Mouse (Mus musculus): ENCODE data around the gene Bbof1. TPM values are rescaled to one million over a fixed set of nuclear protein-coding genes. Genes with fewer than 3 reads are reported as not detected.

Bbof1 gene
- polyA plus RNA-seq, 1 experiment from 2014 or later: 2.1 TPM

- Histone ChIP-seq H3K36me3 (0 out of 2 replicates have a peak, but pooled peaks cover 11% of the 10 kb centered on the region), H3K9ac (replicated peaks) (no peak overlapping the region), H3K4me1 (replicated peaks) (no peaks in the 10 kb centered on the region), H3K27me3 (no peaks in the 10 kb centered on the region), H3K9me3 (no peaks in the 10 kb centered on the region), H3K4me2 (no peak overlapping the region), H3K27ac (no peak overlapping the region), H3K4me3 (replicated peaks) (no peak overlapping the region)
- ATAC-seq (ENCODE audit: insufficient number of reproducible peaks, insufficient read depth, low FRiP score, low TSS enrichment, low read depth): no peak
- 91% methylated on average over 7 of the region's 7 CpGs for WGBS
Observed at GRCm38 (mm10) chr12:84478937-84479336, 70.1 kb downstream of the Bbof1 start.

- Histone ChIP-seq H3K9me3 (no peaks in the 10 kb centered on the region), H3K9ac (replicated peaks) (no peak overlapping the region), H3K27ac (no peak overlapping the region), H3K36me3 (0 out of 2 replicates have a peak, but pooled peaks cover 9% of the 10 kb centered on the region), H3K4me2 (no peak overlapping the region), H3K4me1 (replicated peaks) (no peaks in the 10 kb centered on the region), H3K27me3 (no peaks in the 10 kb centered on the region), H3K4me3 (replicated peaks) (no peak overlapping the region)
- WGBS: 74% methylated on average over 2 of the region's 2 CpGs
- ATAC-seq (ENCODE audit: insufficient number of reproducible peaks, insufficient read depth, low FRiP score, low TSS enrichment, low read depth): no peak
Observed at GRCm38 (mm10) chr12:84481251-84481650, 72.4 kb downstream of the Bbof1 start.

DNA sequence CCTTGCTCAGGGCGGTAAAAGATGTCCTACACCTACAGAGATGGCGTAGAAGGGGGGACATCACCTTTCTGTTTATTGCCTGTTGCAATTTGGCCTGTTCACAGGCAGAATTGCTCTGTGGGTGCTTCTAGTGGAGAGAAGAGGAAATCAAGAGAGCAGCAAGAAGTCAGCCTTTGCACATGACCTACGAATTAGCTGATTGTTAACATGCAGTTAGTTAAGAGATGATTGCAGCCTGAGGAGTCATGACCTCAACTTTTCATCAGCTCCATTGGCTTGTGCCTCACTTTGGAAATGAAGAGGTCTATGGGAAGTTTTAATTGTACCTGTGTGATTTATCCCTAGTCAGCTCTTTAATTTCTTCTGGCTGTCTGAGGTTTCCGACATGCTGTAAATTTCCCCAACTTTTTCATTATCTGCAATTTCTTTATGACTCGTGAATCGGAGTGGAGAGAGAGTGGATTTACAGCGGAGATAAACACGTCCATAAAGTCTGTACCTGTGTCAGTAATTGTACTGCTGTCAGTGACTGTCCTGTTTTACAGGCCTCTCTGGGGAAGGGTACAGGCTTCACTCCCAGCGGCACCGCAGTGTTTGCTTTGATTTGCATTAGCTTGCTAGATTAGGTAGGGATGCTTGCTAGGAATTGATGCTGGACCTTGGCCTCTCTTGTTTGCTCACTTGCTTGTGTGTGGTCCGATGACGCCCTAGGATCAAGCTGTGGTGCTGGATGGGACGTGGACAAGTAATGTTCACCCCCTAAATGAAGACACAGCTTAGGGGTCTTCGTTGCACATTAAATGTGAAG lies 74.1 kb downstream of the Bbof1 start:
- Histone ChIP-seq H3K9me3 (no peaks in the 10 kb centered on the region), H3K36me3 (0 out of 2 replicates have a peak, but pooled peaks cover 9% of the 10 kb centered on the region), H3K9ac (replicated peaks) (no peak overlapping the region), H3K27ac (no peak overlapping the region), H3K4me3 (replicated peaks) (no peak overlapping the region), H3K4me2 (no peak overlapping the region), H3K27me3 (no peaks in the 10 kb centered on the region), H3K4me1 (replicated peaks) (peaks cover 9% of the 10 kb centered on the region)
- 49% methylated on average over 14 of the region's 14 CpGs for WGBS
- ATAC-seq (ENCODE audit: insufficient number of reproducible peaks, insufficient read depth, low FRiP score, low TSS enrichment, low read depth): no peak

DNA sequence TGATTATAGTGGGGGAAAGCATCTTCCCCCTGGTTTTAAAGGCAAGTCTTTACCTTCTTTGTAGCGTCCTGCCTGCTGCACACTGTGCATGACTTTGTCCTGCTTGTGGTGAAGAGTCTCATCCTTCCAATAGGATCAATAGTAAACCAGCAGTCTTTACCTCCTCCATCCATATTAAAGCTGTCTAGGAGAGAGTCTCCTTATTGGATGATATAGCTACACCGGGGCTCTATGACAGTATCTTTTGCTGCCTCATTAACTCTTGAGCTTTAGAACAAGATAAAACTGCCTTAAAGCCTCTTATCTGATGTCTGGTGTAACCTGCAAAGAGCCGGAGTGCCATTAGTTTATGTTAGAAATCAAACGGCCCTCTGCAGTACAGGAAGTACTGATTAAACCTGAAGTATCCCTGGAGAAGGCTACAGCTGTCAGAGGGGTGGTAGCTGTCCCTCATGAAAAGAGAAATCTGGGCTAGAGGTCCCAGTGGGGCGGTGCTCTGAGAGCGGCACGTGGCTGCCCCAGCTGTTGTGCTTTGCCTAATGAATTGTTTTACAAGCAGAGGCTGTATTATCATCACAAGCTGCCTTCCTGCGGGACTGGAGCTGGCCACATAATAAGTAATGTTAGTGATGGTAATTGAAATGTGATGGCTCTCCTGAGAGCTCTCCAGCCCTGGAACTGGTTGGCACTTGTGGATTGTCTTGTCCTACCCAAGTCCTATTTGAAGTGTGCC lies 78.6 kb downstream of the Bbof1 start:
- Histone ChIP-seq H3K4me3 (replicated peaks) (no peak overlapping the region), H3K27me3 (no peaks in the 10 kb centered on the region), H3K4me1 (replicated peaks) (peaks cover 10% of the 10 kb centered on the region), H3K9me3 (no peaks in the 10 kb centered on the region), H3K27ac (no peak overlapping the region), H3K4me2 (no peak overlapping the region), H3K9ac (replicated peaks) (no peak overlapping the region), H3K36me3 (no peaks in the 10 kb centered on the region)
- ATAC-seq (ENCODE audit: insufficient number of reproducible peaks, insufficient read depth, low FRiP score, low TSS enrichment, low read depth): no peak
- WGBS: 17% methylated on average over 8 of the region's 8 CpGs

Other genes starting within 250 kb of the Bbof1 start
- 7.0 and 8.6 TPM in 2 replicates for gene Elmsan1, start 190.2 kb upstream of the Bbof1 start, polyA plus RNA-seq (2016; fragmentation: Nextera tagmentation; extraction: Ambion mirVana)
- 13.2 and 13.4 TPM in 2 replicates for gene Ptgr2, start 123.8 kb upstream of the Bbof1 start, polyA plus RNA-seq (2016; fragmentation: Nextera tagmentation; extraction: Ambion mirVana)
- gene Zfp410, start 92.2 kb upstream of the Bbof1 start, polyA plus RNA-seq (2016; fragmentation: Nextera tagmentation; extraction: Ambion mirVana): 109 and 114 TPM in 2 replicates
- 44.5 and 47.7 TPM in 2 replicates for gene Coq6, start 47.4 kb upstream of the Bbof1 start, polyA plus RNA-seq (2016; fragmentation: Nextera tagmentation; extraction: Ambion mirVana)
- gene Fam161b, start 47.2 kb upstream of the Bbof1 start, polyA plus RNA-seq (2016; fragmentation: Nextera tagmentation; extraction: Ambion mirVana): 4.0 and 5.0 TPM in 2 replicates
- 10.9 and 11.4 TPM in 2 replicates for gene Entpd5, start within 50 bp of the Bbof1 start, polyA plus RNA-seq (2016; fragmentation: Nextera tagmentation; extraction: Ambion mirVana)
- 28.9 and 31.0 TPM in 2 replicates for gene Rnf113a2, start 8.1 kb downstream of the Bbof1 start, polyA plus RNA-seq (2016; fragmentation: Nextera tagmentation; extraction: Ambion mirVana)
- gene Aldh6a1, start 41.9 kb downstream of the Bbof1 start, polyA plus RNA-seq (2016; fragmentation: Nextera tagmentation; extraction: Ambion mirVana): 32.5 and 35.0 TPM in 2 replicates
- 29.5 and 30.6 TPM in 2 replicates for gene Lin52, start 42.4 kb downstream of the Bbof1 start, polyA plus RNA-seq (2016; fragmentation: Nextera tagmentation; extraction: Ambion mirVana)
- gene Vsx2, start 160.7 kb downstream of the Bbof1 start, polyA plus RNA-seq (2016; fragmentation: Nextera tagmentation; extraction: Ambion mirVana): 0.13 and 0.24 TPM in 2 replicates
- gene Abcd4, start 208.3 kb downstream of the Bbof1 start, polyA plus RNA-seq (2016; fragmentation: Nextera tagmentation; extraction: Ambion mirVana): 16.3 and 17.8 TPM in 2 replicates
- not detected in 2 replicates for gene Vrtn, start 231.9 kb downstream of the Bbof1 start, polyA plus RNA-seq (2016; fragmentation: Nextera tagmentation; extraction: Ambion mirVana)